Mouse (Mus musculus) skeletal muscle tissue, postnatal 0 days (tissue): ENCODE measurements around the gene Chd6. TPM values are rescaled to one million over a fixed set of nuclear protein-coding genes. Genes with fewer than 3 reads are reported as not detected.

ENCODE experiments used
- polyA plus RNA-seq: library from polyadenylated mRNA; unstranded; fragments of >200 nt; fragmentation: Nextera tagmentation; extraction: Ambion mirVana; gene quantifications from 2 replicates; pipeline ENCODE4 v1.2.1, GENCODE M21; 2015

Gene Chd6
- 10.2 and 12.8 TPM in 2 replicates for polyA plus RNA-seq

DNA sequence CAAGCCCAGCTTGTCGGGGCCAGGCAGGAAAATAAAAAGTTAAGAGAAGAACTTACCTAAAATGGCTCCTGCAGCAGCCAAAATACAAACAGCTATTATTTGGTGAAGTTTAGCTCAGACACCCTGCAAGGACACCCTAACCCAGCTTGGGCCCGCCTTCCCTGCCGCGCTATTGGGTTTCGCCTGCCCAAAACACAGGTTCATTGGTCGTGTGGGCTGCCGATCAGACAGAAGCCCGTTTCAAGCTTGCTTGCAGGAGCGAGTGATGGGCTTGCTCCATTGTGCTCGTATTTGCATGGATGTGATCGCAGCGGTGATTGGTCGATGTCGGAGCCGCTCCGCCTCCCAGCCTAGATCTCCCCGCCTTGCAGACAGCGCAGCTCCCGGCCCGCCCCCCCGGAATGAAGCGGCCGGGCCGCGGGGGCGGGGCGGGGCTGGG lies at the start of gene Chd6:
TSS of gene Chd6 (minus strand) at position 143 of the 439 bp plus-strand sequence.

DNA sequence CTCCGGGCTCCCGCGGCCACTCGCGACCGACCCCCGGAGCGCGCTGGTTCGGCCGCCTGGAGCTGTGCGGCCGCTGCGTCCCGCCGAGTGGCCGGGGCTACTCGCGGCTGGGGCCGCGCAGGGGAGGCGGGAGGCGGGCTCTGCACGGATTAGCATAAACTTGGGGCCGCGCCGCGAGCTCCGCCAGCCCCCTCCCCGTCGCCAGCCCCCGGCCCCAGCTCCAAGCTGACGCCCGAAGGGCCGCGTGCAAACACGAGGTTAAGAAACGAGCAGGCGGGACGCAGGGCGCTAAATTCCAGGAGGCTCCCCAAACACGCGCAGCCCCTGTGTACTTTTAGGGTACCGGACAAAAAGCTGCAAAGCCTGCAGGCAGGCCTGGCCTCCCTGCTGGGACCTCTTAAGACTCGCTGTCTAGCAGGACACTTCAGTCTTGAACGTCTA lies 196.6 kb downstream of the Chd6 start, which contains the start of gene Emilin3:
TSS of gene Emilin3 (minus strand) at position 98 of the 441 bp plus-strand sequence.

Other genes with a start within 250 kb of the Chd6 start
- 7.6 and 8.2 TPM in 2 replicates for gene Zhx3, start 236.1 kb downstream of the Chd6 start, polyA plus RNA-seq
- 1.3 and 1.6 TPM in 2 replicates for gene Lpin3, start 228.4 kb downstream of the Chd6 start, polyA plus RNA-seq
- 4.2 and 4.5 TPM in 2 replicates for gene Emilin3, start 196.7 kb downstream of the Chd6 start, polyA plus RNA-seq